Mouse (Mus musculus): ENCODE results near the gene Dync2li1.

DNA sequence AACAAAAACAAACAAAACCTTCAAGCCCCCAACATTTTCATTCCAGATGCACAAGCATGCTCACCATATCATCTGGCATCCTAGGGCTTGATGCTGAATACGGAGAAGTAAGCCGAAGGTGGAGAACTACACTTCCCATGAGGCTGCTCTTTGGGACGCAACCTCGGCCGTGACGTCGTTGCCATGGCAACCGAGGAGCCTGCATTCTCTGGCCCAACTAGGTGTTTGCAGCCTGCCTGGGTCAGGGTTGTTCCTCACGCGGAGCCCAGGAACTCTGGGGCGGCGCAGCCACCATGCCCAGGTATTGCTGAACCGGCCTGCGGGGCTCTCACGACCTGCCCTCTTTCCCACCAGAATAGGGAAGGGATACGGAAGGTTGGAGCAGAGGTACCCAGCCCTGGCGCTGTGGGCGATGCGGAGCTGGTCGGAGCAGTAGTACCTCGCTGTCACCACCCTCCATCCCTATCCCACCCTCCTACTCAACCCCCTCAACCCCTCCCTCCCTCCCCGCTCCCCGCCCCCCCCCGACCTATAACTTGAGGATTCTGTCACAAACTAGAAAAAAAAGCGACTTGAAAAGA lies at the start of gene Dync2li1:
- no peak for TF ChIP-seq CTCF (IDR thresholded peaks at IDR 0.05; ENCODE audit: control insufficient read depth, insufficient read depth, low read length)
- TF ChIP-seq POLR2A (IDR thresholded peaks at IDR 0.05; ENCODE audit: borderline replicate concordance, control insufficient read depth, low read depth, low read length), result peak; percentile 34; the same call in 1 of the 2 replicates
